Mouse (Mus musculus) right cerebral cortex, adult 18-20 months (tissue): ENCODE measurements at regions not wholly inside any gene's neighbourhood (a gene's known extent, or its start where the extent isn't known, plus 50 kb on each side); places are given as distances from the start of the nearest gene placed in this dataset.

Experiments
- DNase-seq: peaks from one replicate; pipeline ENCODE4 v3.0.0; 2022; ENCODE audit warnings: mixed read lengths

- DNase-seq = peak; percentile 3
Observed at GRCm38 (mm10) chr5:9954652-9955051, 229.7 kb upstream of the Grm3 start.

GRCm38 (mm10) chr5:9938746-9939145 is 213.8 kb upstream of the Grm3 start:
- DNase-seq = no peak

GRCm38 (mm10) chr5:9912936-9913335 is 188.0 kb upstream of the Grm3 start:
- DNase-seq = peak; percentile 9

GRCm38 (mm10) chr5:9911783-9912182 is 186.8 kb upstream of the Grm3 start:
- DNase-seq = peak; percentile 35

- DNase-seq = no peak
Observed at GRCm38 (mm10) chr5:9911089-9911473, 186.1 kb upstream of the Grm3 start.

GRCm38 (mm10) chr5:9910452-9911088 is 185.6 kb upstream of the Grm3 start:
- no peak for DNase-seq

GRCm38 (mm10) chr5:9895297-9895696 is 170.3 kb upstream of the Grm3 start:
- DNase-seq = no peak

GRCm38 (mm10) chr5:9878063-9878462 is 153.1 kb upstream of the Grm3 start:
- DNase-seq = no peak

- DNase-seq = peak; percentile 0
Observed at GRCm38 (mm10) chr5:9869091-9869490, 144.1 kb upstream of the Grm3 start.

GRCm38 (mm10) chr5:9829750-9830149 is 104.8 kb upstream of the Grm3 start:
- DNase-seq = peak; percentile 1

GRCm38 (mm10) chr5:9801707-9802106 is 76.7 kb upstream of the Grm3 start:
- DNase-seq = no peak

- no peak for DNase-seq
Observed at GRCm38 (mm10) chr5:9781107-9781506, 56.1 kb upstream of the Grm3 start.
